8 mouse cellular contexts compared by ENCODE assay signal in the genomic region with DNA sequence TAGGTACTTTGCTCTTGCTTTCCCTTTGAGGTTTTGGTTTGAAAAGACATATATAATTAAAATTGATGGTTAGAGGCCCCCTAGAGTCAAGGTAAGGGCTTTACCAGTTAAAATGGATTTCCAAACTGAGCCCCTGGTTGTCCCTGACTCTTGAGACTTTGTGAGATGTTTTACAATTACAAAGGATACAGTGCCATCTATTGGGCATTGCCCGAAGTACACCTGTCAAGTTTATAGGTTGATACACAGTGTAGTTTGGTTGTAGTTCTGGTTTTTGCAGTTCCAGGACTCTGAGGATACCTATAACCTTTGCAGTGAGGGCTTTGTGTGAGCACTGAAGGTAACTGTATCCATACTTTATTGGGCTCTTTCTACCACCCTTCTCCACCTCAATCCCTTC. TPM values are rescaled to one million over a fixed set of nuclear protein-coding genes. Genes with fewer than 3 reads are reported as not detected.
DNase-seq lines count a peak whose midpoint lies in the region; ATAC-seq lines count a peak whose summit lies in the region.

No protein-coding gene starts in this region.

- H3K36me3 ChIP-seq in midbrain, embryonic 10.5 days = peaks cover 10% of the 10 kb centered on the region
- peaks cover 4% of the 10 kb centered on the region for H3K36me3 ChIP-seq in midbrain, embryonic 13.5 days
- peaks cover 4% of the 10 kb centered on the region for H3K36me3 ChIP-seq in hindbrain, embryonic 16.5 days (ENCODE audit: control insufficient read depth, insufficient read depth, low read length)
- no peaks in the 10 kb centered on the region for H3K36me3 ChIP-seq in neural tube, embryonic 11.5 days (ENCODE audit: control insufficient read depth, insufficient read depth, low read length)

- intact Hi-C loops in left cerebral cortex, postnatal 14 days (cut with DNase I) = no loop called here

- H3K4me3 ChIP-seq in midbrain, embryonic 10.5 days = no peak overlapping the region
- H3K4me3 ChIP-seq in midbrain, embryonic 13.5 days (replicated peaks) = no peak overlapping the region
- H3K4me3 ChIP-seq in hindbrain, embryonic 16.5 days (ENCODE audit: low read length) = no peak overlapping the region
- no peak overlapping the region for H3K4me3 ChIP-seq in neural tube, embryonic 11.5 days (ENCODE audit: low read depth, low read length)

- H3K9ac ChIP-seq in midbrain, embryonic 13.5 days (replicated peaks) = no peak overlapping the region
- H3K9ac ChIP-seq in hindbrain, embryonic 16.5 days (ENCODE audit: low read depth, low read length) = no peak overlapping the region
- H3K9ac ChIP-seq in neural tube, embryonic 11.5 days (ENCODE audit: low read length) = no peak overlapping the region

- H3K4me2 ChIP-seq in midbrain, embryonic 13.5 days (replicated peaks) = no peak overlapping the region
- H3K4me2 ChIP-seq in hindbrain, embryonic 16.5 days (ENCODE audit: low read length) = no peak overlapping the region
- H3K4me2 ChIP-seq in neural tube, embryonic 11.5 days (ENCODE audit: low read depth) = no peak overlapping the region

- no peaks in the 10 kb centered on the region for H3K9me3 ChIP-seq in midbrain, embryonic 10.5 days (replicated peaks)
- no peaks in the 10 kb centered on the region for H3K9me3 ChIP-seq in midbrain, embryonic 13.5 days
- H3K9me3 ChIP-seq in hindbrain, embryonic 16.5 days (ENCODE audit: control insufficient read depth, low read length) = no peaks in the 10 kb centered on the region
- H3K9me3 ChIP-seq in neural tube, embryonic 11.5 days (ENCODE audit: control insufficient read depth, low read length) = no peaks in the 10 kb centered on the region

- peaks cover 5% of the 10 kb centered on the region; the same call in 1 of the 2 replicates for H3K4me1 ChIP-seq in midbrain, embryonic 10.5 days
- H3K4me1 ChIP-seq in midbrain, embryonic 13.5 days (replicated peaks) = peaks cover 21% of the 10 kb centered on the region
- H3K4me1 ChIP-seq in hindbrain, embryonic 16.5 days (ENCODE audit: control insufficient read depth, insufficient read depth, low read depth, low read length) = peaks cover 6% of the 10 kb centered on the region; the same call in 1 of the 2 replicates
- H3K4me1 ChIP-seq in neural tube, embryonic 11.5 days (ENCODE audit: control insufficient read depth, insufficient read depth, low read length) = no peaks in the 10 kb centered on the region

- 32% methylated on average over 1 of the region's 1 CpGs for WGBS in midbrain, embryonic 10.5 days
- 19% methylated on average over 1 of the region's 1 CpGs for WGBS in midbrain, embryonic 13.5 days
- 22% methylated on average over 1 of the region's 1 CpGs for WGBS in hindbrain, embryonic 16.5 days
- WGBS in neural tube, embryonic 11.5 days = 16% methylated on average over 1 of the region's 1 CpGs

- H3K27me3 ChIP-seq in midbrain, embryonic 10.5 days (ENCODE audit: low read depth, poor library complexity, severe bottlenecking) = no peaks in the 10 kb centered on the region
- no peaks in the 10 kb centered on the region for H3K27me3 ChIP-seq in midbrain, embryonic 13.5 days
- no peaks in the 10 kb centered on the region for H3K27me3 ChIP-seq in hindbrain, embryonic 16.5 days (replicated peaks; ENCODE audit: control insufficient read depth, insufficient read depth, low read length)
- no peaks in the 10 kb centered on the region for H3K27me3 ChIP-seq in neural tube, embryonic 11.5 days (ENCODE audit: control insufficient read depth, insufficient read depth, low read length)

- ATAC-seq in midbrain, embryonic 13.5 days = no peak
- peak; percentile 65 for ATAC-seq in erythroblast, adult 5-6 weeks (replicated peaks; ENCODE audit: low FRiP score, poor library complexity, severe bottlenecking)
- ATAC-seq in hindbrain, embryonic 16.5 days = peak; percentile 59
- ATAC-seq in neural tube, embryonic 11.5 days (ENCODE audit: insufficient read depth, low FRiP score, low TSS enrichment) = no peak

- peak; percentile 18 for DNase-seq in midbrain, embryonic 10.5 days (ENCODE audit: low spot score)
- peak; percentile 80 for DNase-seq in adrenal gland, postnatal 10 days
- peak; percentile 79 for DNase-seq in left cerebral cortex, postnatal 14 days (ENCODE audit: low spot score in 2 of 2)
- DNase-seq in neural tube, embryonic 11.5 days (ENCODE audit: low spot score) = peak; percentile 57
- DNase-seq in thymus, postnatal 25 days = peak; percentile 78

- H3K27ac ChIP-seq in midbrain, embryonic 10.5 days (replicated peaks) = no peak overlapping the region
- H3K27ac ChIP-seq in midbrain, embryonic 13.5 days = no peak overlapping the region
- H3K27ac ChIP-seq in hindbrain, embryonic 16.5 days (ENCODE audit: low read depth, low read length) = no peak overlapping the region
- H3K27ac ChIP-seq in neural tube, embryonic 11.5 days (ENCODE audit: low read depth, low read length) = no peak overlapping the region

RNA-seq across cellular contexts. Expression of gene Pogz, which starts 12.0 kb away (rescaled TPM):
- 17.9 and 21.7 TPM in 2 replicates for polyA plus RNA-seq in midbrain, embryonic 10.5 days (2016; fragmentation: Nextera tagmentation; extraction: Ambion mirVana)
- polyA plus RNA-seq in midbrain, embryonic 13.5 days (2015; fragmentation: Nextera tagmentation; extraction: Ambion mirVana) = 26.9 and 27.3 TPM in 2 replicates
- total RNA-seq in adrenal gland, postnatal 10 days (2021) = 10 to 100 TPM; 24.8 to 41.9 TPM
- 13.6 and 25.0 TPM in 2 replicates for total RNA-seq in erythroblast, adult 5-6 weeks (2015; ENCODE audit: low replicate concordance)
- total RNA-seq in erythroblast, adult 5-6 weeks (2017; ENCODE audit: low replicate concordance) = 9.7 and 10.0 TPM in 2 replicates
- polyA plus RNA-seq in hindbrain, embryonic 16.5 days (2015; fragmentation: Nextera tagmentation; extraction: Ambion mirVana) = 16.4 and 17.3 TPM in 2 replicates
- 10 to 100 TPM; 53.7 to 57.9 TPM for total RNA-seq in left cerebral cortex, postnatal 14 days (2021)
- polyA plus RNA-seq in neural tube, embryonic 11.5 days (2014; fragmentation: Nextera tagmentation; extraction: Ambion mirVana) = 23.6 and 25.0 TPM in 2 replicates

RNA-seq across cellular contexts. Expression of gene Psmb4, which starts 37.4 kb away (rescaled TPM):
- polyA plus RNA-seq in midbrain, embryonic 10.5 days (2016; fragmentation: Nextera tagmentation; extraction: Ambion mirVana) = 349 and 357 TPM in 2 replicates
- 375 and 391 TPM in 2 replicates for polyA plus RNA-seq in midbrain, embryonic 13.5 days (2015; fragmentation: Nextera tagmentation; extraction: Ambion mirVana)
- total RNA-seq in adrenal gland, postnatal 10 days (2021) = 100 to 1,000 TPM; 283 to 296 TPM
- 108 and 126 TPM in 2 replicates for total RNA-seq in erythroblast, adult 5-6 weeks (2015; ENCODE audit: low replicate concordance)
- total RNA-seq in erythroblast, adult 5-6 weeks (2017; ENCODE audit: low replicate concordance) = 40.0 and 52.2 TPM in 2 replicates
- polyA plus RNA-seq in hindbrain, embryonic 16.5 days (2015; fragmentation: Nextera tagmentation; extraction: Ambion mirVana) = 358 and 373 TPM in 2 replicates
- 100 to 1,000 TPM; 249 to 266 TPM for total RNA-seq in left cerebral cortex, postnatal 14 days (2021)
- polyA plus RNA-seq in neural tube, embryonic 11.5 days (2014; fragmentation: Nextera tagmentation; extraction: Ambion mirVana) = 375 and 398 TPM in 2 replicates

Comparison
In these comparisons a context has a peak if more than half of its experiments do, and no peak if none do; other contexts are left out.
1. DNase-seq: peak in every context shown above with its lines; median percentile 80 in adrenal gland, postnatal 10 days; 79 in left cerebral cortex, postnatal 14 days; 78 in thymus, postnatal 25 days; 57 in neural tube, embryonic 11.5 days; 18 in midbrain, embryonic 10.5 days.
2. ATAC-seq: peak in erythroblast, adult 5-6 weeks (single experiment) and hindbrain, embryonic 16.5 days (single experiment); none in midbrain, embryonic 13.5 days (single experiment) and neural tube, embryonic 11.5 days (single experiment).